Mouse (Mus musculus): ENCODE results near the gene Mettl15.
"Not testable (repeated sequence)": the region's sequence is repeated elsewhere in the genome, so short reads cannot be mapped to it uniquely, and the experiment has no call there.

Mettl15 gene

DNA sequence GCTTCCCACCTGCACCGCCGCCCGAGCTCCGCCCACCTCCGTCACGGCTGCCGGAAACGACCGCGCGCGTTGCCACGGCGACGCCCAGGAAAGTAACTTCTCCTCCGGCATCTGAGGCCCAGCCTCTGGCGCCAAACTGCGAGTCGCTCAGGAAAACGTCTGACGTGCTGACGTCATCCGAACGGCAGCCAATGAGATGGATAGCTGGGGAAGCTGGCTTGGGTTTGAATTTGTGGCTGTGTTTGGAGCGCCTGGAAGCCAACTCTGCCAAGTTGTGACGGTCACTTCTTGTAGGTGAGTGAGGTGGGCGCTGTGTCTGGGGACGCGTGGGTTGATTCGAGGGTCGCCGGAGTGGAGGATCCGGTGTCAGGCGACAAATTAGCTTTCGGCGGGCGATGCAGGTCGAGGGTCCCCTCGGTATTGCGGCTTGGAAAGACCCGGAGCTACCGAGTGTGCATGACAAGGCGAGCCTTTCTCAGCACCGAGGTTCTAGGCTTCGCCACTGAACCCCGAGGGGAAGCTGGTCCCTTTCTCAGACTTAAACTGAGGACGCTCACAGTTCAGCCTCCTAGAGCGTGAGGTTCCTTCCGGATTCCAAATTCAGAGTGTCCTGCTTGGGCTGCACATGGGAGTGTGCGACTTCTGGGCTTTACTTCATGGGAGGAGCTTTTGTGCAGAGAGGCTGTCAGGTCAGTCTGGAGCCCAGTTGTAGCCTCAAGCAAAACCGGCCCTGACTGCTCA lies at the start of gene Mettl15, which contains the start of gene Kif18a:
Gene Mettl15 (minus strand): TSS at position 149 of the 741 bp plus-strand sequence.
Gene Kif18a (plus strand): TSS at position 139 of the 741 bp plus-strand sequence.
- DNase-seq (ENCODE audit: low spot score): peak; percentile 96

DNA sequence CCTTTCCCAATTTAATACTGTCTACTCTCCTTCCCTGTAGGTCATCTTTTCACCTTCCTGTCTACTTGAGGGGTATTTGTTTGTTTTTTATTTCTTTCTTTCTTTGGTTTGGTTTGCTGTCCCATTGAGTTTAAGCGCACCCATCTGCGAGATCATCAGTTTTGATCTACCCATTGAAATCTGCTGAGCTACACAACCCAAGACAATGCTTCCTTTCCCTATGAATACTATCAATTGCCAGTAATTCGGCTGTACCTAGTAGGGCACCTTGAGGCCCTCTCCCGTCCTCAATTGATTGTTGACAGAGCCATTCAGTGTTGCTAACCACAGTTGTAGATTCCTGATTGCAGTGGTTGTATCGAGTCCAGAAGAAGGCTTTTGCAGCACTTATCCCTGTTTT lies 30.8 kb upstream of the Mettl15 start:
- no peak for DNase-seq (ENCODE audit: low spot score)

DNA sequence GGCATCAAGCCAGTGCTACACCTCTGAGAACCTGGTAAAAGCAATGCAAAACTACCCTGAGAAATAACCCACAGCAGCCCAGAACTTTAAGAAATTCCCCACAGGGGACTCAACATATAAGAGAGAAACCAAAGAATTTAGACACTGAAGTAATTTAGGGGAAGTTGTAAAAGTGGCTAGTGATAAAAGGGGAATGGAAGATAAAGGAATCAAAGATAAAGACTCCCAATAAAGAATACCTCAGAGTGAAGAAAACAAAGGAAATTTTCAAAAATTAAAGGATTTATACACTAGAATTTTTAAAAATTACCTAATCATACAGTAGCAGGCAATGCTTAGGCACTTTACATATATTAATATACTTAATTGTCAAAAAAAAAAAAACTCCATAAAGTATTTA lies 23.1 kb upstream of the Mettl15 start:
- no peak for DNase-seq (ENCODE audit: low spot score)

GRCm38 (mm10) chr2:109302234-109302633 lies 21.7 kb upstream of the Mettl15 start:
- no peak for DNase-seq (ENCODE audit: low spot score)

DNA sequence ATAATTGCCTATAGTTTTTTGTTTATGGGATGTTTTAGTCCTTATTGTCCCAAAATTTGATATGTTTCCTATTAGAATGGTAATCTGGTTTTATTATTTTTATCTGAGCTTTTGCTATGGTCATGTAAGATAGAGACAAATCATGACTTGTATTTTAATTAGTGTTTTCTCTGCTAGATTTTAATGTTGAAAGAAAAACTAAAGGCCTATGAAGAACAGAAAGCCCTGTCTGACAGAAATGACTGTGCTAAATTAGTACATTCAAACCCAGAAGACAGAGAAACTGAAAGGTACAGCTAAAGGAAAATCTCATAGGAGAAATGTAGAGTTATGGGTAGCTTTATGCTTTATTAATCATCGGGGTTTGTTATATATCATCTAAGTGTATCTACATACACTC lies 17.6 kb upstream of the Mettl15 start:
- DNase-seq (ENCODE audit: low spot score): no peak

DNA sequence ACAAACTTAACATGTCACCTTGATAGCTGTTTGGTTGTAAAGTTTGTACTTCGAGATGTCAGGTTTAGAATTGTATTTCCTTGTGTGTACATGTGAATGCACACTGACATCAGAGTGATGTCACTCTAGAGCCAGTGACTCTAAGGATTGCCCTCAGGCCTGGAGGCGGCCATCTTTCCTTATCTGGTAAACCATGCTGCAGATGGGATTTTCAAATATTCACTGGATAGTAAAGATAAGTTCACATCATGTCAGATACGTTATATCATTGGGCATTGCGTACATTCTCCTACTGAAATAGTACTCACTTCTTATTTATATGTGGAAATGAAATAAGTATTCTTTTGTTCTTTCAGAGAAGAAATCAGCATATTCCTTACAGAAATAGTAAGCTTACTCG lies 15.7 kb upstream of the Mettl15 start:
- no peak for DNase-seq (ENCODE audit: low spot score)

DNA sequence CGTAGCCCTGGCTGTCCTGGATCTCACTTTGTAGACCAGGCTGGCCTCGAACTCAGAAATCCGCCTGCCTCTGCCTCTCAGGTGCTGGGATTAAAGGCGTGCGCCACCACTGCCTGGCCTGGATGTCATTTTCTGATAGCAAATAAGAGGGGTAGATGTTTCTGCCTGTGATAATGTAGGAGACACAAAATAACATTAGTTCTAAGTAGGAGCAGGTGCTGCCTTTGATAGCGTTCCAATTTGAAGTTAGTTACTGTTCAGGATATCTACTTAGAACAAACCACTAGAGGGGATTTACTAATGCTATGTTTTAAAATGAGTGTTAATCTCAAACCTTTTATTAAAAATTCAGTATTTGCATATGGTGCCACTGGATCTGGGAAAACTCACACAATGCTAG lies 8.8 kb upstream of the Mettl15 start:
- DNase-seq (ENCODE audit: low spot score): no peak

GRCm38 (mm10) chr2:109284121-109284520 lies 3.6 kb upstream of the Mettl15 start:
- DNase-seq (ENCODE audit: low spot score): no peak

DNA sequence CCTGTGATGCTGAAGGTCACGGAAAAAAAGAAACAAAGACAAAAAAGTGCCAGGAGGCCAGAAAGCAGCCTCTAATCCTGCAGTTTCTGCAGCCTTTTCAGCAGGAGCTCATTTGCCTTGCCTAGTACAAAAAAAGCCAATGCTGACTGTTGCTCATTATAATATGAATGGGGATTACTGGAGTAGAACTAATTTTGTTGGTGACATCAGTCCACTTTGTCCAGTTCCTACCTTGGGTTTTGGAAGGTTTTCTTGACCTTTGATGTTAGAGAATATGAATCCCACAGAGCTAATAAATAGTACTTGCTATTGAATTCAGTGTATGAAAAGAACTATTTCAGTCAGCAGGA lies 768 bp upstream of the Mettl15 start:
- no peak for DNase-seq (ENCODE audit: low spot score)

GRCm38 (mm10) chr2:109280272-109280599 lies 312 bp downstream of the Mettl15 start:
- no peak for DNase-seq (ENCODE audit: low spot score)

DNA sequence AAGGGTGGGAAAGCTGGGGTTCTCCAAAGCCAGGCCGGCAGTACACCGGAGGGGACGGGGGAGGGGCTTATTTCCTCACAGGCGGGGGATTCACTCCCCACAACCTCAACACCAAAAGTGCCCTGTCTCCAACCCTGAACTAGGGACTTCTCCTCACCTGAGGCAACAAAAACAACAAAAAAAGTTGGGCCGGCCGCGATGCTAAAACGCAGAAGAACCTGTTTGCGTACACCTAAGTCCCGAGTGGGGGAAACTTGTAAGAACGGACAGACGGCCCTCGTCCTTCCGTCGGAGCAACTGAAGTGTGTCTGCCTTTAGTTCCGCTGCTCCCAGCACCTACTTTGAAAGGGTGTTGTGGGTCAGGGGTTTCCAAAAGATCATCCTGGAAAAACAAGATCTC lies 2.5 kb downstream of the Mettl15 start:
- peak; percentile 59 for DNase-seq (ENCODE audit: low spot score)

DNA sequence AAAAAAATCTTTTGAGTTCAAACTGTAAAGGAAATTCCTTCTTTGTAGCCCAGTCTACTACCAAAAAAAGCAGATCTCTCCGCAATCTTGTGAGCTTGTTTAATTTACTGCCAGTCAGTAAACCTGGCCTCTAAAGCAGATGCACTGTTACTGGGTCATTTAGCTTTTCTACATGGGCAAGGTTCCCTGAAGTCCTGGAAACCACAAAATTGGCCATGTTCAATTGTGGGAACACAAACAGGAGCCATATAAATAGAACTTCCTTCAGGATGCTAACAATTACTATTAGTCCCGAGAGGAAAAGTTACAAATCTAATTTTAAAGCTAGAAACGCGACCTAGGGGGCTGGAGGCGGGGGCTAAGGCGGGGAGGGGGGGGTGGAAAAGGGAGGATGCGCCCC lies 3.0 kb downstream of the Mettl15 start:
- DNase-seq (ENCODE audit: low spot score): no peak

DNA sequence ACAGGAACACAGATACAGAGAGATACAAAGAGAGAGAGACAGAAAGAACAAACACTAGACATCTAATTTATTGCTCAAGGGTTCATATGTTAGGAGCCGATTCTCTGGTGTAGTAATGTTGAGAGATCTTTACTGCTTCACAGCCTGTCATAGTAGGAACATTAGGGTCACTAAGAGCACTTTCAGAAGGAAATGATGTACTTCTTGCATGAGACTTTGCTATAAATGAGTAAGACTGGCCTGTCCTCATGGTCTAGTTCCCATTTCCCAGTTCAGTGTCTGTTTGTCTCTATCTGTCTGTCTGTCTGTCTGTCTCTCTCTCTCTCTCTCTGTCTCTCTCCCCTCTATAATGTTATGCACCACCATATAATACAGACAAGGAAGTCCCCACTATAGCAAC lies 7.5 kb downstream of the Mettl15 start:
- DNase-seq (ENCODE audit: low spot score): no peak

GRCm38 (mm10) chr2:109262779-109263178 lies 17.8 kb downstream of the Mettl15 start:
- no peak for DNase-seq (ENCODE audit: low spot score)

DNA sequence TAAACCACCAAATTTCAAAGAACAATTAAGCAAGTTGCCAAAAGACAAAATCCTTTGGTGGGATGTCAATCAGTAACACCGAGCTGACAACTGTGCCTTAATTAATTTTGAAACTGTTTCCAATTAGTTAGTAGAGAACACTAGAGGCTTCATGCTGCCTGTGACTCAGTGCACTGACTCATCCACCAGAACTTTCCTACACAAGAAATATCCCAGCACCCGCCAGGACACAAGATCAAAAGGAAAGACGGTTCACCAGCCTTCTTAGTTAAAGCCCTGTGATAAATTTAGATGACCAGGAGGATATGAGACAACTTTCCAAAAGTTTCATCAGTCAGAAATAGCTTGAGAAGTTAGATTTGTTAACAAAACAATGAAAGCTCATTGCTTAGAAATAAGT lies 38.6 kb downstream of the Mettl15 start:
- DNase-seq (ENCODE audit: low spot score): no peak

DNA sequence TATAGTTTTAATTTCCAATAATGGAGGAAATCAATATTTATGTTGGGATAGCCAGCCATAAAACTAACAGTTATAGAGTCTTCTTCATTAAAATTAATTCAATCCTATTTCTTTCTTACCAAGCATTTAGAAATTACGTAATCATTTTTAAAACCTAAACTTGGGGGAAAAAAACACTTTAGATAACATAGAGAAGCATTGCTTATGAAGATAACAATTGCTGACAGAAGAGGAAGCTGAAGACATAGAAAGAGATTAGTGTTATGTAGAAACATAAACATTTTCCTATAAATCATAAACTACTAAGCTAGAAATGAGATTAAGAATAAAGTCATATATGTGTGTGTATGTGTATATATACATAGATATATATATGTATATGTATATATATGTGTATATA lies 44.8 kb downstream of the Mettl15 start:
- DNase-seq (ENCODE audit: low spot score): no peak

DNA sequence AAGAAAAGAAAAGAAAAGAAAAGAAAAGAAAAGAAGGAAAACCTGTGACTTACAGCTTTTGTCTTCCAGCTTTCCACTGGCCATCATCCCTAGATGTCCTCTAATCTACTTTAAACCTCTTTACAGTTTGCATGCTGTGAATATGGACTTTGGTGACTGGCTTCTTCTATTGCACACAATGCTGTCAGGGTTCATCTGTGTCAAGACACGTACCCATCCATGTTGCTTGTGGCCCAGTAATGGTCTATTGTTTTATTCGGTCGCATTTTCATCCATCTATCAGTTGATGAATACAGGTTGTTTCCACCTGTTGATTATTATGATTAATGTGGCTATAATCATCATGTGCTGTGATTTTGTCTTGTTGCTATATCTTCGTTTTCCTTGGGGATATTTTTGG lies 46.7 kb downstream of the Mettl15 start:
- DNase-seq (ENCODE audit: low spot score): no peak

GRCm38 (mm10) chr2:109230443-109230842 lies 50.1 kb downstream of the Mettl15 start:
- DNase-seq (ENCODE audit: low spot score): no peak

- DNase-seq (ENCODE audit: low spot score): no peak
Observed at GRCm38 (mm10) chr2:109227196-109227595, 53.4 kb downstream of the Mettl15 start.

DNA sequence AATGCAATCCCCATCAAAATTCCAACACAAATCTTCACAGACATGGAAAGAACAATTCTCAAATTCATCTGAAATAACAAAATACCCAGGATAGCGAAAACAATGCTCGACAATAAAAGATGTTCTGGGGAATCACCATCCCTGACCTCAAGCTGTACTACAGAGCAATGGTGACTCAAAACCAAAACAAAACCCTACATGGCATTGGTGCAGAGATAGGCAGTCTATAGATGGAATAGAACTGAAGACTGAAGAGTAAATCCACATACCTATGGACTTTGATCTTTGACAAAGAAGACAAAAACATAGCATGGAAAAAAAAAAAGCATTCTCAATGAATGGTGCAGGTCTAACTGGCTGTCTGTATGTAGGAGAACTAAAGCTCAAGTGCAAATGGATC lies 59.1 kb downstream of the Mettl15 start:
- no peak for DNase-seq (ENCODE audit: low spot score)

DNA sequence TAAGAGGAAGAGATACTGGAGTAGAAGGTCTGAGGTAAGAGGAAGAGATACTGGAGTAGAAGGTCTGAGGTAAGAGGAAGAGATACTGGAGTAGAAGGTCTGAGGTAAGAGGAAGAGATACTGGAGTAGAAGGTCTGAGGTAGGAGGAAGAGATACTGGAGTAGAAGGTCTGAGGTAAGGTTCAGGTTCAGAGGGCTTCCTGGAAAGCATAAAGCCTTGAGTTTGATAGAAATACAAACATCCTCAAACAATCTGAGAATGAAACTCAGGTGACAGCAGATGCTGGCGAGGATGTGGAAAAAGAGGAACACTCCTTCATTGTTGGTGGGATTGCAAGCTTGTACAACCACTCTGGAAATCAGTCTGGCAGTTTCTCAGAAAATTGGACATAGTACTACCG lies 63.9 kb downstream of the Mettl15 start:
- DNase-seq (ENCODE audit: low spot score): not testable (repeated sequence)

DNA sequence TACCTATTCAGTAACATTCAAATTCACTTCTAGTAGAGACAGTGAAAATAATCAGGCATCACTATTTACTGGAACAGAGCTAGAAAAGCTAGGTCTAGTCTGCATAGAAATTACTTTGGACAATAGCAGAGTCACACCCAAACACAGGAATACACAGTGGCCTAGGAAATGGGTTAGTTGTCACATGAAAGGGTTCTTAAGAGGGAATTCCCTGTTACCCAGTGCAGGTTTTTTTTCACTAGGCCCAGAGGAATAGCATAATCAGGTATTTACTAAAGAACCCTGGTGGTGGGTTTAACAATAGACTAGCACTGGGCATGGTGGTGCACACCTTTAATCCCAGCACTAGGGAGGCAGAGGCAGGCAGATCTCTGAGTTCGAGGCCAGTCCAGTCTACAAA lies 69.9 kb downstream of the Mettl15 start:
- not testable (repeated sequence) for DNase-seq (ENCODE audit: low spot score)

- DNase-seq (ENCODE audit: low spot score): no peak
Observed at GRCm38 (mm10) chr2:109208032-109208431, 72.5 kb downstream of the Mettl15 start.

DNA sequence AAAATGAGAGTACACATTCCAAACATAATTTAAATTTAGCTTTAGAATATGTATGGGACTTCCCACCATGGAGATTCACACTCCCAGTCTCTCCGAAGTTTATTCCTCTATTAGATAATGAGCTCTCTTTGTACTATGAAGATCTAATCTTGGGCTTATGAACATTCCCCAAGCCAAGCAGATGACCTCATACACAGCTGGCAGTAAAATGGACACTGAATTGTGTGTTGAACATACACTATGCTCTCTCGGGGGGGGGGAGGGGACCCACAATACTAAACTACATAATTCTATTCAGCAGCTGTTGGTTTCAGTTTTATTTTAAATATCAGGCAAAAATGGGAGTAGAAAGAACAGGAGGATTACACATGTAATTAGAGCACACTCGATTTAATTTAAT lies 97.6 kb downstream of the Mettl15 start:
- peak; percentile 41 for DNase-seq (ENCODE audit: low spot score)

- DNase-seq (ENCODE audit: low spot score): no peak
Observed at GRCm38 (mm10) chr2:109158509-109158908, 122.0 kb downstream of the Mettl15 start.
